Mouse (Mus musculus): ENCODE data around the gene Atg9b. TPM values are rescaled to one million over a fixed set of nuclear protein-coding genes. Genes with fewer than 3 reads are reported as not detected.
"Not testable (repeated sequence)": the region's sequence is repeated elsewhere in the genome, so short reads cannot be mapped to it uniquely, and the experiment has no call there.

Atg9b gene
- polyA plus RNA-seq, 1 experiment = 0.89 TPM

DNA sequence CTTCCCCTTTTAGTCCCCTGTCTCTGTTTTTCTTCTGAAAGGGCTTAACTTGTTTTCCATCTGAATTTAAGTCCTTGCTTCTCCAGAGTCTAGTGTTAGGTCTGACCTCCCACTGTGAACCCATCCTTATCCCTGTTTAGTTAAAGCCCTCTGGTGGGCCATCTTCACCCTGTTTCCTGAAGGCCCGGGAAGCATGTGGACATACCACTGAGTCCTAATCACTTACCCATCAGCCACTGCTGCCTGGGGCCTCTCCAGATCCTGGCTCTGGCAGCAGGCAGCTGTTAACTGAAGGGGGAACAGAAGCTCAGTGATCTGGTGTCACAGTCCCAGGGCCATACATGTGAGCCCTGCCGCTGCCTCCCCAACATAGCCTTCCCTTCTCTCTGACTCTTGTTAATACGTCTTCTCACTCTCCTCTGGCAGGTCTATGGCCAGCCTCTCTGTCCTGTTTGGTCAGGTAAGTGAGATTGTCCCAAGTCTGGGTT lies 13.5 kb upstream of the Atg9b start:
- 75% methylated on average over 3 of the region's 3 CpGs for WGBS
- Histone ChIP-seq H3K27me3 (replicated peaks; ENCODE audit: control insufficient read depth, insufficient read depth, low read length) (no peaks in the 10 kb centered on the region), H3K27ac (ENCODE audit: insufficient read depth, low read depth, low read length) (no peak overlapping the region), H3K4me3 (ENCODE audit: insufficient read depth, low read depth, low read length) (no peak overlapping the region), H3K4me1 (ENCODE audit: control insufficient read depth, insufficient read depth, low read length) (no peaks in the 10 kb centered on the region), H3K36me3 (ENCODE audit: control insufficient read depth, insufficient read depth, low read length) (no peaks in the 10 kb centered on the region)
- no peak for DNase-seq
- TF ChIP-seq POLR2A (IDR thresholded peaks at IDR 0.05; ENCODE audit: low read depth, low read length) = no peak
- TF ChIP-seq CTCF (conservative IDR thresholded peaks at IDR 0.05; ENCODE audit: insufficient read depth, insufficient read length, low read depth, low read length) = no peak

DNA sequence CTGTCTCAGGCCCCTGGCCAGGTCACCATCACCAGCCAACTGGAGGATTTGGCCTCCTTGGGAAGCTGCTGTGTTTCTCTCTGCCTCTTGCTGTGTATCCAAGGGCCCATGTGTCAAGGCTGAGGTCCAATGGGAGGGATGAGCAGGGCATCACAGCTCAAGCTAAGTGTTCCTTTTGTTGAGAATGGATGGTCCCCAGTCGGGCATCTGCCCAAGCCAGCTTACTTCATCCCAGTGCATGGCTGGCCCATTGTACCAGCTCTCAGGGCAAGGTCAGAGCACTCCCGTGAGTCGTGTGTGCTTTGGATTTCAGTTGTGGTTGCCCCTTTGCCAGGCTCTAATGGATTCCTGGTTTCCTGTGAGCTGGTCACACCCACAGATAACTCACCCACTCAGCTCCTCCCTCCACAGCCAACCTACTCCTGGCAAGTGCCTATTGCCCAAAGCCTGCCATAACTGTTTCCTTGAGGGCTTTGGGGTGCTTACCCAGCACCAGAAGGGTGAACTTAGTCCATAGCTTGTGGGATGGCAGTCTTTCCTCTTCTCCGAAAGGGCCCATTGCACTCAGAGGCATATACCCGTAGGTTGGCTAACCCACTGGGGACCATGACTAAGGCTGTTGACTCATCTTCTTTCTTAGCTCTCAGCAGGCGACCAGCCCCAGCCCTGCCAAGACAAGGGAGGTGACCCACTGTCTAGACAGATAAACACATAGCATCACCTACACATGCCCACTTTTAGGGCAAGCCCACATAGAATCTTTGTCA lies 12.8 kb upstream of the Atg9b start:
- DNase-seq = no peak
- no peak overlapping the region for H3K4me3 ChIP-seq (ENCODE audit: insufficient read depth, low read depth, low read length)
- H3K27me3 ChIP-seq (replicated peaks; ENCODE audit: control insufficient read depth, insufficient read depth, low read length) = no peaks in the 10 kb centered on the region
- H3K4me1 ChIP-seq (ENCODE audit: control insufficient read depth, insufficient read depth, low read length) = no peaks in the 10 kb centered on the region
- no peaks in the 10 kb centered on the region for H3K36me3 ChIP-seq (ENCODE audit: control insufficient read depth, insufficient read depth, low read length)
- H3K27ac ChIP-seq (ENCODE audit: insufficient read depth, low read depth, low read length) = no peak overlapping the region
- 86% methylated on average over 6 of the region's 6 CpGs for WGBS
- TF ChIP-seq POLR2A (IDR thresholded peaks at IDR 0.05; ENCODE audit: low read depth, low read length) (no peak), CTCF (conservative IDR thresholded peaks at IDR 0.05; ENCODE audit: insufficient read depth, insufficient read length, low read depth, low read length) (no peak)

GRCm38 (mm10) chr5:24401969-24402368 lies 10.0 kb upstream of the Atg9b start:
- Histone ChIP-seq H3K4me3 (ENCODE audit: insufficient read depth, low read depth, low read length) (no peak overlapping the region), H3K27me3 (replicated peaks; ENCODE audit: control insufficient read depth, insufficient read depth, low read length) (no peaks in the 10 kb centered on the region), H3K36me3 (ENCODE audit: control insufficient read depth, insufficient read depth, low read length) (no peaks in the 10 kb centered on the region), H3K4me1 (ENCODE audit: control insufficient read depth, insufficient read depth, low read length) (no peaks in the 10 kb centered on the region), H3K27ac (ENCODE audit: insufficient read depth, low read depth, low read length) (no peak overlapping the region)
- DNase-seq = no peak
- WGBS = 74% methylated on average over 9 of the region's 9 CpGs
- TF ChIP-seq POLR2A (IDR thresholded peaks at IDR 0.05; ENCODE audit: low read depth, low read length) (no peak), CTCF (conservative IDR thresholded peaks at IDR 0.05; ENCODE audit: insufficient read depth, insufficient read length, low read depth, low read length) (no peak)

DNA sequence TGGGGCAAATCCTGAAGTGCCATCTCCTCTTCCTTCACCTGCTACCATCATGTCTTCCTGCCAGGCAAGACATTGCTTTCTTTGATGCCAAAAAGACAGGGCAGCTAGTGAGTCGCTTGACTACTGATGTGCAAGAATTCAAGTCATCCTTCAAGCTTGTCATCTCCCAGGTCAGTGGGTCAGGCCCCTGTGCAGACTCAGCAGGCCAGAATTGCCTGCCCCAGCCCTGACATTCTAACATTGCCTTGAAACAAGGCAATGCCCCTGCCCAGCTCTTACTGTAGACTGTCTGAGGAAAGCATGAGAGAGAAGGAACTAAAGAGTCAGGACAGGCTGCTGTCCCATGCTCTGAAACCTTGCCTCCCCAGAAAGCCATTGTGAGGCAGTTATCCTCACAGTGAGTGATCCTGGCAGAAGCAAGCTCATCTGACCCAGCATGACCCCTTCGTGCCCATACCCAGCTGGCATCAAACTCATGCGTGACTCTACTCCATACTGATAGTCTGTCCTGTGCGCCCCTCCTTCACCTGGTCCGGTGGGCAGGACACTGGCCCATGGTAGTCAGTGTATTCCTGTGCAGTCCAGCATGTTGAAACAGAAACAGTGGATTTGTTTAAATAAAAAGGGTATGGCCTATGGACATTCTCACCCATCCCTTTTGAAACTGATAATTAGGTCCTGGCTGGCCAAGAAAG lies 9.1 kb upstream of the Atg9b start:
- no peaks in the 10 kb centered on the region for H3K36me3 ChIP-seq (ENCODE audit: control insufficient read depth, insufficient read depth, low read length)
- no peak overlapping the region for H3K4me3 ChIP-seq (ENCODE audit: insufficient read depth, low read depth, low read length)
- 86% methylated on average over 5 of the region's 5 CpGs for WGBS
- no peak for TF ChIP-seq POLR2A (IDR thresholded peaks at IDR 0.05; ENCODE audit: low read depth, low read length)
- no peak for TF ChIP-seq CTCF (conservative IDR thresholded peaks at IDR 0.05; ENCODE audit: insufficient read depth, insufficient read length, low read depth, low read length)
- H3K4me1 ChIP-seq (ENCODE audit: control insufficient read depth, insufficient read depth, low read length) = peaks cover 2% of the 10 kb centered on the region; the same call in 1 of the 2 replicates
- no peaks in the 10 kb centered on the region for H3K27me3 ChIP-seq (replicated peaks; ENCODE audit: control insufficient read depth, insufficient read depth, low read length)
- DNase-seq = no peak
- H3K27ac ChIP-seq (ENCODE audit: insufficient read depth, low read depth, low read length) = no peak overlapping the region

GRCm38 (mm10) chr5:24400362-24400761 lies 8.4 kb upstream of the Atg9b start:
- DNase-seq = no peak
- no peaks in the 10 kb centered on the region for H3K36me3 ChIP-seq (ENCODE audit: control insufficient read depth, insufficient read depth, low read length)
- no peak overlapping the region for H3K4me3 ChIP-seq (ENCODE audit: insufficient read depth, low read depth, low read length)
- H3K27me3 ChIP-seq (replicated peaks; ENCODE audit: control insufficient read depth, insufficient read depth, low read length) = no peaks in the 10 kb centered on the region
- H3K4me1 ChIP-seq (ENCODE audit: control insufficient read depth, insufficient read depth, low read length) = peaks cover 2% of the 10 kb centered on the region; the same call in 1 of the 2 replicates
- TF ChIP-seq CTCF (conservative IDR thresholded peaks at IDR 0.05; ENCODE audit: insufficient read depth, insufficient read length, low read depth, low read length) = no peak
- no peak for TF ChIP-seq POLR2A (IDR thresholded peaks at IDR 0.05; ENCODE audit: low read depth, low read length)
- 89% methylated on average over 11 of the region's 11 CpGs for WGBS
- H3K27ac ChIP-seq (ENCODE audit: insufficient read depth, low read depth, low read length) = no peak overlapping the region

- TF ChIP-seq CTCF (conservative IDR thresholded peaks at IDR 0.05; ENCODE audit: insufficient read depth, insufficient read length, low read depth, low read length) (no peak), POLR2A (IDR thresholded peaks at IDR 0.05; ENCODE audit: low read depth, low read length) (no peak)
- Histone ChIP-seq H3K27ac (ENCODE audit: insufficient read depth, low read depth, low read length) (no peak overlapping the region), H3K4me3 (ENCODE audit: insufficient read depth, low read depth, low read length) (no peak overlapping the region), H3K27me3 (replicated peaks; ENCODE audit: control insufficient read depth, insufficient read depth, low read length) (no peaks in the 10 kb centered on the region), H3K4me1 (ENCODE audit: control insufficient read depth, insufficient read depth, low read length) (peaks cover 2% of the 10 kb centered on the region; the same call in 1 of the 2 replicates), H3K36me3 (ENCODE audit: control insufficient read depth, insufficient read depth, low read length) (no peaks in the 10 kb centered on the region)
- WGBS = 89% methylated on average over 10 of the region's 10 CpGs
- no peak for DNase-seq
Measured at GRCm38 (mm10) chr5:24399686-24400085, 7.7 kb upstream of the Atg9b start.

- H3K36me3 ChIP-seq (ENCODE audit: control insufficient read depth, insufficient read depth, low read length); H3K4me3 ChIP-seq (ENCODE audit: insufficient read depth, low read depth, low read length): not testable (repeated sequence)
- WGBS = 69% methylated on average over 6 of the region's 6 CpGs
Measured at GRCm38 (mm10) chr5:24396254-24396653, 4.3 kb upstream of the Atg9b start.

More at GRCm38 (mm10) chr5:24396254-24396653, 4.3 kb upstream of the Atg9b start:
- H3K27ac ChIP-seq (ENCODE audit: insufficient read depth, low read depth, low read length); H3K4me1 ChIP-seq (ENCODE audit: control insufficient read depth, insufficient read depth, low read length); H3K27me3 ChIP-seq (replicated peaks; ENCODE audit: control insufficient read depth, insufficient read depth, low read length); DNase-seq: not testable (repeated sequence)
